Comparison of ENCODE assay signal across 8 mouse cellular contexts in genomic region chr8:84011705-84012498, GRCm38 (mm10). TPM values are rescaled to one million over a fixed set of nuclear protein-coding genes. Genes with fewer than 3 reads are reported as not detected.
A peak's percentile ranks its signal among the peaks of the same experiment; 100 is the strongest.
DNase-seq lines count a peak whose midpoint lies in the region; ATAC-seq and TF ChIP-seq lines count a peak whose summit lies in the region.

Gene 2210011C24Rik, minus strand, starts transcription at chr8:84012171.

- no peaks in the 10 kb centered on the region for H3K9me3 ChIP-seq in forebrain, embryonic 15.5 days
- H3K9me3 ChIP-seq in kidney, embryonic 14.5 days (ENCODE audit: control insufficient read depth, low read length), result no peaks in the 10 kb centered on the region

- TF ChIP-seq CTCF in spleen, adult 2 months (IDR thresholded peaks at IDR 0.05; ENCODE audit: extremely low read depth, insufficient read depth, insufficient read length, insufficient replicate concordance), result no peak

- TF ChIP-seq POLR2A in spleen, adult 2 months (IDR thresholded peaks at IDR 0.05; ENCODE audit: low read depth, low read length), result no peak

- no peak for DNase-seq in spleen, adult 2 months (ENCODE audit: low read depth in 1 of 2, low spot score in 2 of 2)
- DNase-seq in spleen, postnatal 4 days (ENCODE audit: low spot score in 2 of 2), result no peak
- DNase-seq in lung, postnatal 10 days, result peak; percentile 68
- DNase-seq in splenic B cell, adult 2 months (ENCODE audit: low read depth, low spot score), result peak; percentile 54
- no peak for DNase-seq in layer of hippocampus, adult 9-11 months
- no peak for DNase-seq in adrenal gland, adult 18-20 months (ENCODE audit: low spot score in 2 of 2)

- peak; percentile 30; the same call in 1 of the 2 replicates for ATAC-seq in forebrain, embryonic 15.5 days (replicated peaks)
- peak; percentile 41 for ATAC-seq in kidney, embryonic 14.5 days (ENCODE audit: low FRiP score, low TSS enrichment)

- WGBS in spleen, adult 2 months, result 2% methylated on average over 44 of the region's 45 CpGs
- WGBS in forebrain, embryonic 15.5 days, result 1% methylated on average over 45 of the region's 45 CpGs
- WGBS in kidney, embryonic 14.5 days, result under 1% methylated on average over 45 of the region's 45 CpGs

- H3K27ac ChIP-seq in spleen, adult 2 months (ENCODE audit: insufficient read depth, low read length), result no peak within 1 kb of the TSS
- no peak within 1 kb of the TSS for H3K27ac ChIP-seq in forebrain, embryonic 15.5 days (replicated peaks)
- H3K27ac ChIP-seq in kidney, embryonic 14.5 days (ENCODE audit: low read depth, low read length), result no peak within 1 kb of the TSS

- H3K27me3 ChIP-seq in spleen, adult 2 months (ENCODE audit: control insufficient read depth, insufficient read depth, low read length), result peaks cover 21% of the 10 kb centered on the region
- H3K27me3 ChIP-seq in forebrain, embryonic 15.5 days, result peaks cover 41% of the 10 kb centered on the region
- peaks cover 35% of the 10 kb centered on the region for H3K27me3 ChIP-seq in kidney, embryonic 14.5 days (ENCODE audit: control insufficient read depth, insufficient read depth, low read length)
- no peaks in the 10 kb centered on the region for H3K27me3 ChIP-seq in splenic B cell, adult 2 months (ENCODE audit: control insufficient read depth, insufficient read depth, low read length, poor library complexity, severe bottlenecking)

- peaks cover 17% of the 10 kb centered on the region for H3K4me1 ChIP-seq in spleen, adult 2 months (ENCODE audit: control insufficient read depth, insufficient read depth, insufficient read length)
- peaks cover 23% of the 10 kb centered on the region for H3K4me1 ChIP-seq in forebrain, embryonic 15.5 days
- peaks cover 26% of the 10 kb centered on the region for H3K4me1 ChIP-seq in kidney, embryonic 14.5 days (ENCODE audit: control insufficient read depth, insufficient read depth, low read length)

- no peaks in the 10 kb centered on the region for H3K36me3 ChIP-seq in spleen, adult 2 months (ENCODE audit: control insufficient read depth, insufficient read depth, low read length)
- H3K36me3 ChIP-seq in forebrain, embryonic 15.5 days, result no peaks in the 10 kb centered on the region
- no peaks in the 10 kb centered on the region for H3K36me3 ChIP-seq in kidney, embryonic 14.5 days (ENCODE audit: control insufficient read depth, insufficient read depth, low read length)
- H3K36me3 ChIP-seq in splenic B cell, adult 2 months (ENCODE audit: control insufficient read depth, insufficient read depth, low read length, poor library complexity, severe bottlenecking), result no peaks in the 10 kb centered on the region

- peak within 1 kb of the TSS; percentile 46 for H3K9ac ChIP-seq in forebrain, embryonic 15.5 days (replicated peaks)
- H3K9ac ChIP-seq in kidney, embryonic 14.5 days (ENCODE audit: low read depth, low read length), result peak within 1 kb of the TSS; percentile 64

- H3K4me2 ChIP-seq in forebrain, embryonic 15.5 days (replicated peaks), result peak within 1 kb of the TSS; percentile 92
- peak within 1 kb of the TSS; percentile 96 for H3K4me2 ChIP-seq in kidney, embryonic 14.5 days (replicated peaks; ENCODE audit: low read depth, low read length)

- peak within 1 kb of the TSS; percentile 55 for H3K4me3 ChIP-seq in spleen, adult 2 months (ENCODE audit: extremely low read depth, insufficient read depth, insufficient read length)
- H3K4me3 ChIP-seq in forebrain, embryonic 15.5 days, result peak within 1 kb of the TSS; percentile 48
- peak within 1 kb of the TSS; percentile 53 for H3K4me3 ChIP-seq in kidney, embryonic 14.5 days (ENCODE audit: low read length)

RNA-seq across cellular contexts. Expression of gene 2210011C24Rik, which starts in this region (rescaled TPM):
- polyA plus RNA-seq in spleen, adult 2 months (2012; rRNA removed), result 0.60 and 4.4 TPM in 2 replicates
- polyA plus RNA-seq in forebrain, embryonic 15.5 days (2015; fragmentation: Nextera tagmentation; extraction: Ambion mirVana), result not detected in 2 replicates
- 3.6 and 5.7 TPM in 2 replicates for polyA plus RNA-seq in kidney, embryonic 14.5 days (2014; fragmentation: Nextera tagmentation; extraction: Ambion mirVana)
- not detected for total RNA-seq in adrenal gland, adult 18-20 months (2021)

Comparison
In these comparisons a context has a peak if more than half of its experiments do, and no peak if none do; other contexts are left out.
1. Peak in ATAC-seq, H3K4me3 ChIP-seq, H3K9ac ChIP-seq and H3K4me2 ChIP-seq in forebrain, embryonic 15.5 days; RNA of the gene not detected or under 1 TPM.
2. DNase-seq: peak in lung, postnatal 10 days (single experiment) and splenic B cell, adult 2 months (single experiment); none in spleen, adult 2 months (0 of 2), spleen, postnatal 4 days (0 of 2), layer of hippocampus, adult 9-11 months (single experiment) and adrenal gland, adult 18-20 months (0 of 2).
3. Peak in every context shown above with its lines, with median percentiles within 50 percentile points of each other: H3K4me3 ChIP-seq.